Mouse (Mus musculus): ENCODE measurements around the gene Pi4kb.

The Pi4kb gene

GRCm38 (mm10) chr3:94953764-94954616 is 20.5 kb upstream of the Pi4kb start, which contains the start of gene Rfx5:
Gene Rfx5, plus strand, starts transcription at chr3:94954075.
- DNase-seq (ENCODE audit: low spot score): peak; percentile 86

- no peak for DNase-seq (ENCODE audit: low spot score)
These were observed 16.2 kb upstream of the Pi4kb start for GRCm38 (mm10) chr3:94958295-94958694.

GRCm38 (mm10) chr3:94959871-94960270 is 14.7 kb upstream of the Pi4kb start:
- DNase-seq (ENCODE audit: low spot score): no peak

DNA sequence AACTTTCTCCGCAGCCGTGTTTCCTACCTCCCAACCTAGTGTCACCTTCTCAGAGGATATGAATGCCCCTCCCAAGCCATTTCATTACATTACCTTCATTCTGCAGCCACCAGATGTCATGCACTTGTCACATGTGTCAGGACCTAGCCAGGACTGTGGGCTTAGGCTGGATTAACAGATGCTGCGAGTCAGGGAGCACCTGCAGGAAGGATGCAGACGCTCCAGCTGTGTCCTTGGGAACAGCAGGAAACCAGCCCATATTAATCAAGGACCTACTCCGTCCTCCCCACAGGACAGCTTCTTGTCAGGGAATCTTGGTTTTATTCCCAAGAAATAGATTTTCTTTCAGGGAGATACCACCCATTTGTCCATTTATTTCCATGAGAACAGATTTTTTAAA is 14.2 kb upstream of the Pi4kb start:
- no peak for DNase-seq (ENCODE audit: low spot score)

GRCm38 (mm10) chr3:94964989-94965388 is 9.5 kb upstream of the Pi4kb start:
- DNase-seq (ENCODE audit: low spot score): no peak

GRCm38 (mm10) chr3:94965878-94966277 is 8.7 kb upstream of the Pi4kb start:
- no peak for DNase-seq (ENCODE audit: low spot score)

DNA sequence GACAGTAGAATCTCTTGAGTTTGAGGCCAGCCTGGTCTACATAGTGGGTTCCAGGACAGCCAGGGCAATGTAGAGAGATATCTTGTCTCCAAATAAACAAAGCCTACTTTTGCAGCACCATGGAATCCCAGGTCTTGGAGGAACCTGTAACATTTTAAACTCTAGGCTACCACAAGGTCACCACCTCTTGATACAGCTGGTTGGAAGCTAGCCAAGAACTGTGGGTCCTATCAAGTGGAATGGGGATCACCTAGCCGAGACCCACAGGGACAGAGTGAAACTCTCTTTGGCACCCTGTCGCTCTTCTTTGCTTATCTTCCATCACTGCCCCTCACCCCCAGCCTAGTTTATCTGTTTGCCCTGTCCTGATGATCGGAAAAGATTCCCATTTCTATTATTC is 2.0 kb upstream of the Pi4kb start:
- no peak for DNase-seq (ENCODE audit: low spot score)

- no peak for DNase-seq (ENCODE audit: low spot score)
These were observed 911 bp upstream of the Pi4kb start for GRCm38 (mm10) chr3:94973620-94974019.

- no peak for DNase-seq (ENCODE audit: low spot score)
These were observed 454 bp upstream of the Pi4kb start for GRCm38 (mm10) chr3:94974026-94974527.

GRCm38 (mm10) chr3:94984312-94984711 is 9.8 kb downstream of the Pi4kb start:
- DNase-seq (ENCODE audit: low spot score): no peak

DNA sequence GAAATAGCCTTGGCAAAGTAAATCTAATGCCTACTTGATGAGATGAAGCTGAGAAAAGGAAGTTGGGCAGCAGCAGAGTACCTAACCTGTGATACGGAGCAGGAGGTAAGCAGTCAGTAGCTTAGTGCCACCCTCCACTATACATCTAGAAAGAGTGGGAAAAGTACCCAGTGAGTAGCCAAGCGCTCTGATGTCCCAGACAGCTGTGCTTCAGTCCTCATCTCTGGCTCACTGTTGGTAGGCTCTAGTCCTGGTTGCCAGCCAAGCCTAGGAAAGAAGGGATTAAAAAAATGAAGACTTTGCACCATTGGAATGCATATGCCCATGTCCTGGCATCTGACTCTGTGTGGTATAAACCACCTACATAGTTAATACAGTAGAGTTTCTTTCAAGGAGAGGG is 11.0 kb downstream of the Pi4kb start:
- no peak for DNase-seq (ENCODE audit: low spot score)

GRCm38 (mm10) chr3:94987578-94987977 is 13.0 kb downstream of the Pi4kb start:
- peak; percentile 38 for DNase-seq (ENCODE audit: low spot score)

- no peak for DNase-seq (ENCODE audit: low spot score)
These were observed 14.7 kb downstream of the Pi4kb start for GRCm38 (mm10) chr3:94989159-94989761.

GRCm38 (mm10) chr3:94996946-94997345 is 22.4 kb downstream of the Pi4kb start:
- DNase-seq (ENCODE audit: low spot score): peak; percentile 44

GRCm38 (mm10) chr3:95002569-95002968 is 28.0 kb downstream of the Pi4kb start:
- DNase-seq (ENCODE audit: low spot score): no peak

- no peak for DNase-seq (ENCODE audit: low spot score)
These were observed 28.7 kb downstream of the Pi4kb start for GRCm38 (mm10) chr3:95003273-95003672.

DNA sequence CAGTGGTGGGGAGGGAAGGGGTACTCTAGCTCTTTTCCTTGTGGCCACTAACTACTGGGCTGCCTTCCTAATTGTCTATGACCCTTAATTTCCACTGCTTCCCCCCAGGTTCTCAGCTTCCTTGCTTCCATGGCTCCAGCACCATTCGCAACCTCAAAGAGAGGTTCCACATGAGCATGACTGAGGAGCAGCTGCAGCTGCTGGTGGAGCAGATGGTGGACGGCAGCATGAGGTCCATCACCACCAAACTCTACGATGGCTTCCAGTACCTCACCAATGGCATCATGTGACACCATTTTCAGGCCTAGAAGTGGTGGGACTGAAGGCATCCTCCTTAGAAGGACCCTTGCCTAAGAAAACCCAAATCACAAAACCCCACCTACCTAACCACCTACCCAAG is 31.1 kb downstream of the Pi4kb start:
- no peak for DNase-seq (ENCODE audit: low spot score)

DNA sequence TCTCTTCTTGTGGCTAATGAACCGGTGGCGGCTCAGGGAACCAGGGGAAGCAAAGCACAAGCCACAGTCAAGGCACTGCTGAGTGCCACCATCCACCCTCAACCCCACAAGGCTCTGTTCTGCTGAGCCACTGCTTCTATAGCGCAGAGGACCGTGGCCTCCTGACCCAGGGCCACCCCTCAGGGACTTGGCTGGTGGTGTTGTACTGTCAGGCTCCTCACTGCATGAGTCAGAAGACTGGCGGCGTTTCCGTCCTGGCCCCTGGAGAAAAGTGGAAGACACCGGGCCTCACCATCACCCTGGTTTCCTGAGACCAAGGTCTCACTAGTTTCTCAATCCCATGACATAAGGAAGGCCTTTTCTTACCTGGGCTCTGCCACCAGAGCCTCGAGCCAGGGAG is 33.2 kb downstream of the Pi4kb start:
- DNase-seq (ENCODE audit: low spot score): no peak

- no peak for DNase-seq (ENCODE audit: low spot score)
These were observed 35.9 kb downstream of the Pi4kb start for GRCm38 (mm10) chr3:95010396-95010795.

GRCm38 (mm10) chr3:95012982-95013381 is 38.5 kb downstream of the Pi4kb start:
- no peak for DNase-seq (ENCODE audit: low spot score)

DNA sequence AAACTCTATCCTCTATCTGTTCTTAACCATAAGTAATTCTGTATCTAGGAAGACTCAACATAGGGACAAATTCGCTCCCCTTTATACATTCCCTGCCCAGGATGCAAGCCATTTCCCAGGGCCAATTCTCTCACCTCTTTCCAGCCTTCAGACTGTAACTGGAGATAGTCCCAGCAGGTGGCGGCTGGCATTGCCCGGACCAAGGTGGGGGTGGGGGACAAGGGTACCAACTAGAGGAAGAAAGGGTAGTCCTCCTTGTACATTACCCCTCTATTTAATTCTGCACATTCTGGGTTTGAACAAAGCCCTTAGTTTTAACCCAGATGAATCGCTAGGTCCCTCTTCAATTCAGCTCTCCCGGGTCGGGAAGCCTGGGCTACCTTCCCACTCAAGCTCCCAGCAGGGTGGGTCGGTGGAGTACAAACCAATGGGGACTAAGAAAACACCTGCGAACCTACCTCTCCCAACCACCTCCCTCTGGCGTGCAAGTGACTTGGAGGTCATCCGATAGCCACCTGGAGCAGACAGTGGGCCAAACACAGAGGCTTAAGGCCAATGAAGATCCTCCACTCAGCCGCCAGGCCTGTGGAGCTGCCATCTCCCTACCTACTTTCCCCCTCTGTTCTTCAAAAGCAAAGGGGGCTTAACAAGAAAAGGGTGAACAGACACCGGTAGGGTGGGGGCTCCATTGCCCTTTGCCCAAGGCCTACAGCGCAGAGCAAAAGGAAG is 39.3 kb downstream of the Pi4kb start:
- DNase-seq (ENCODE audit: low spot score): no peak

DNA sequence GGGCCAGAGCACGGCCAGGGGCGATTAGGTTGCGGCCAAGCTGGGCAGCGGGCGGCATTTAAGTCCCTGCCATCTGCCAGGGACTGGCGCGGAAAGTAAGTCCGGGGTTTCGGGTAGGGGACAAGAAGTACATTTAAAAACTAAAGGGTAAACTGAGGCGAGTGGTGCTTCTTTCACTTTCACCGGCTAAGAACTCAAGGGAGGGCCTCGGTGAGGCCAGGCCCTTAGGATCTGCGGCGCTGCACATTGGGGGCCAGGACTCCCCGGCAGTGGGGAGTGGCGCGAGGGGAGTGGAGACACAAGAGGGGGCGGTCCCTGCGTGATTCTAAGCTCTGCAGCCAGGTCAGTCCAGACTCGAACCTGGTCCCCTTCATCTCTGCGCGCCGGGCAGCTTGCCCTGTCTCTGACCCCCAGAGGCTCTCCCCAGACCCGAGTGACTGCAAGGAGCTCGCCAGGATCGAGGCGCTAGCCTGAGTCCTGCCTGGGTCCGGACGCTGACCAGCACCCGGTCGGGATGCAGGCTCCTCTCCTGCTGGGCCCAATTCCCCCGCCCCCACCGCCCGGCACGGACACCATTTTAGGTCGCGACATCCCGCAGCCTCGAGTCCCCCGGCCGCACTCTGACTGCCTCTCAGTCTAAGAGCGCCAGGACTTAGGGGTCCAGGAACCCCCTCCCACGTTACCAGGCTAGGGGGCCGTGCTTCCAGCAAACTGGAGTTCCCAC is 40.1 kb downstream of the Pi4kb start:
- peak; percentile 58 for DNase-seq (ENCODE audit: low spot score)
